Mouse (Mus musculus): ENCODE data around the gene Senp6. TPM values are rescaled to one million over a fixed set of nuclear protein-coding genes. Genes with fewer than 3 reads are reported as not detected.
"Not testable (repeated sequence)": the region's sequence is repeated elsewhere in the genome, so short reads cannot be mapped to it uniquely, and the experiment has no call there.

The Senp6 gene
- total and polyA plus RNA-seq, 2 experiments from 2014 or later, result 28.9 to 54.1 TPM

- ATAC-seq (ENCODE audit: insufficient read depth, low read depth), result peak; percentile 68
Observed at GRCm38 (mm10) chr9:80026017-80026416, 40.7 kb upstream of the Senp6 start.

GRCm38 (mm10) chr9:80026581-80027021 lies 40.1 kb upstream of the Senp6 start:
- H3K36me3 ChIP-seq (replicated peaks; ENCODE audit: control insufficient read depth, insufficient read depth, low read length), result no peaks in the 10 kb centered on the region
- no peak overlapping the region for H3K9ac ChIP-seq (replicated peaks; ENCODE audit: low read depth, low read length)
- DNase-seq (ENCODE audit: low spot score) (peak; percentile 48), ATAC-seq (ENCODE audit: insufficient read depth, low read depth) (peak; percentile 59)
- no peak overlapping the region for H3K4me3 ChIP-seq (ENCODE audit: low read depth, low read length)
- H3K27me3 ChIP-seq (ENCODE audit: control insufficient read depth, insufficient read depth, low read length), result no peaks in the 10 kb centered on the region
- H3K9me3 ChIP-seq (replicated peaks; ENCODE audit: control insufficient read depth, low read length), result no peaks in the 10 kb centered on the region
- TF ChIP-seq EP300 (IDR thresholded peaks at IDR 0.05; ENCODE audit: low read depth) (0 out of 2 replicates have a peak, but pooled peaks have one; percentile 22), CTCF (IDR thresholded peaks at IDR 0.05; ENCODE audit: low read depth) (no peak)
- H3K4me1 ChIP-seq (ENCODE audit: control insufficient read depth, insufficient read depth), result peaks cover 12% of the 10 kb centered on the region
- H3K27ac ChIP-seq (ENCODE audit: low read depth), result peak overlapping the region; percentile 35
- 31% methylated on average over 6 of the region's 6 CpGs for WGBS
- H3K4me2 ChIP-seq (ENCODE audit: low read depth, low read length), result no peak overlapping the region

More at GRCm38 (mm10) chr9:80026017-80026416, 40.7 kb upstream of the Senp6 start:
- Histone ChIP-seq H3K9ac (replicated peaks; ENCODE audit: low read depth, low read length) (no peak overlapping the region), H3K27ac (ENCODE audit: low read depth) (peak overlapping the region; percentile 35), H3K4me3 (ENCODE audit: low read depth, low read length) (no peak overlapping the region), H3K9me3 (replicated peaks; ENCODE audit: control insufficient read depth, low read length) (no peaks in the 10 kb centered on the region), H3K27me3 (ENCODE audit: control insufficient read depth, insufficient read depth, low read length) (no peaks in the 10 kb centered on the region), H3K4me2 (ENCODE audit: low read depth, low read length) (no peak overlapping the region), H3K36me3 (replicated peaks; ENCODE audit: control insufficient read depth, insufficient read depth, low read length) (no peaks in the 10 kb centered on the region), H3K4me1 (ENCODE audit: control insufficient read depth, insufficient read depth) (peaks cover 12% of the 10 kb centered on the region)
- WGBS, result 1% methylated on average over 2 of the region's 2 CpGs
- peak; percentile 80 for DNase-seq (ENCODE audit: low spot score)
- TF ChIP-seq EP300 (IDR thresholded peaks at IDR 0.05; ENCODE audit: low read depth), result no peak
- peak; percentile 95 for TF ChIP-seq CTCF (IDR thresholded peaks at IDR 0.05; ENCODE audit: low read depth)

GRCm38 (mm10) chr9:80037262-80037996 lies 29.3 kb upstream of the Senp6 start:
- Histone ChIP-seq H3K4me1 (ENCODE audit: control insufficient read depth, insufficient read depth) (no peaks in the 10 kb centered on the region), H3K27me3 (ENCODE audit: control insufficient read depth, insufficient read depth, low read length) (no peaks in the 10 kb centered on the region), H3K4me3 (ENCODE audit: low read depth, low read length) (no peak overlapping the region), H3K36me3 (replicated peaks; ENCODE audit: control insufficient read depth, insufficient read depth, low read length) (no peaks in the 10 kb centered on the region), H3K9me3 (replicated peaks; ENCODE audit: control insufficient read depth, low read length) (no peaks in the 10 kb centered on the region), H3K4me2 (ENCODE audit: low read depth, low read length) (no peak overlapping the region), H3K9ac (replicated peaks; ENCODE audit: low read depth, low read length) (no peak overlapping the region), H3K27ac (ENCODE audit: low read depth) (no peak overlapping the region)
- TF ChIP-seq EP300 (IDR thresholded peaks at IDR 0.05; ENCODE audit: low read depth), result no peak
- 88% methylated on average over 13 of the region's 13 CpGs for WGBS
- ATAC-seq (ENCODE audit: insufficient read depth, low read depth) (no peak), DNase-seq (ENCODE audit: low spot score) (no peak)

- no peak for DNase-seq (ENCODE audit: low spot score)
- TF ChIP-seq CTCF (IDR thresholded peaks at IDR 0.05; ENCODE audit: low read depth), result no peak
- TF ChIP-seq EP300 (IDR thresholded peaks at IDR 0.05; ENCODE audit: low read depth), result no peak
- no peak overlapping the region for H3K4me3 ChIP-seq (ENCODE audit: low read depth, low read length)
- H3K4me1 ChIP-seq (ENCODE audit: control insufficient read depth, insufficient read depth), result no peaks in the 10 kb centered on the region
- H3K4me2 ChIP-seq (ENCODE audit: low read depth, low read length), result no peak overlapping the region
- H3K27ac ChIP-seq (ENCODE audit: low read depth), result no peak overlapping the region
- no peak for ATAC-seq (ENCODE audit: insufficient read depth, low read depth)
- H3K9ac ChIP-seq (replicated peaks; ENCODE audit: low read depth, low read length), result no peak overlapping the region
- H3K36me3 ChIP-seq (replicated peaks; ENCODE audit: control insufficient read depth, insufficient read depth, low read length), result no peaks in the 10 kb centered on the region
- no peaks in the 10 kb centered on the region for H3K27me3 ChIP-seq (ENCODE audit: control insufficient read depth, insufficient read depth, low read length)
- H3K9me3 ChIP-seq (replicated peaks; ENCODE audit: control insufficient read depth, low read length), result no peaks in the 10 kb centered on the region
Observed at GRCm38 (mm10) chr9:80037997-80038383, 28.7 kb upstream of the Senp6 start.

- H3K4me3 ChIP-seq (ENCODE audit: low read depth, low read length), result no peak overlapping the region
- H3K9ac ChIP-seq (replicated peaks; ENCODE audit: low read depth, low read length), result no peak overlapping the region
- TF ChIP-seq CTCF (IDR thresholded peaks at IDR 0.05; ENCODE audit: low read depth) (no peak), EP300 (IDR thresholded peaks at IDR 0.05; ENCODE audit: low read depth) (no peak)
- H3K27ac ChIP-seq (ENCODE audit: low read depth), result no peak overlapping the region
- DNase-seq (ENCODE audit: low spot score) (no peak), ATAC-seq (ENCODE audit: insufficient read depth, low read depth) (no peak)
- WGBS, result 39% methylated on average over 2 of the region's 2 CpGs
- H3K4me2 ChIP-seq (ENCODE audit: low read depth, low read length), result no peak overlapping the region
- no peaks in the 10 kb centered on the region for H3K27me3 ChIP-seq (ENCODE audit: control insufficient read depth, insufficient read depth, low read length)
- H3K36me3 ChIP-seq (replicated peaks; ENCODE audit: control insufficient read depth, insufficient read depth, low read length), result no peaks in the 10 kb centered on the region
- H3K9me3 ChIP-seq (replicated peaks; ENCODE audit: control insufficient read depth, low read length), result no peaks in the 10 kb centered on the region
- no peaks in the 10 kb centered on the region for H3K4me1 ChIP-seq (ENCODE audit: control insufficient read depth, insufficient read depth)
Observed at GRCm38 (mm10) chr9:80039296-80039815, 27.3 kb upstream of the Senp6 start.

GRCm38 (mm10) chr9:80044301-80044700 lies 22.4 kb upstream of the Senp6 start:
- H3K9ac ChIP-seq (replicated peaks; ENCODE audit: low read depth, low read length); H3K4me1 ChIP-seq (ENCODE audit: control insufficient read depth, insufficient read depth); H3K36me3 ChIP-seq (replicated peaks; ENCODE audit: control insufficient read depth, insufficient read depth, low read length); H3K4me2 ChIP-seq (ENCODE audit: low read depth, low read length); H3K27me3 ChIP-seq (ENCODE audit: control insufficient read depth, insufficient read depth, low read length); ATAC-seq (ENCODE audit: insufficient read depth, low read depth); DNase-seq (ENCODE audit: low spot score); H3K9me3 ChIP-seq (replicated peaks; ENCODE audit: control insufficient read depth, low read length); H3K4me3 ChIP-seq (ENCODE audit: low read depth, low read length); H3K27ac ChIP-seq (ENCODE audit: low read depth): not testable (repeated sequence)
- 83% methylated on average over 4 of the region's 4 CpGs for WGBS

GRCm38 (mm10) chr9:80049271-80049670 lies 17.4 kb upstream of the Senp6 start:
- not testable (repeated sequence) for DNase-seq (ENCODE audit: low spot score); H3K9me3 ChIP-seq (replicated peaks; ENCODE audit: control insufficient read depth, low read length); H3K36me3 ChIP-seq (replicated peaks; ENCODE audit: control insufficient read depth, insufficient read depth, low read length); H3K4me1 ChIP-seq (ENCODE audit: control insufficient read depth, insufficient read depth); H3K9ac ChIP-seq (replicated peaks; ENCODE audit: low read depth, low read length); ATAC-seq (ENCODE audit: insufficient read depth, low read depth); H3K4me2 ChIP-seq (ENCODE audit: low read depth, low read length); H3K27me3 ChIP-seq (ENCODE audit: control insufficient read depth, insufficient read depth, low read length); H3K4me3 ChIP-seq (ENCODE audit: low read depth, low read length); H3K27ac ChIP-seq (ENCODE audit: low read depth)
- 60% methylated on average over 5 of the region's 5 CpGs for whole genome bisulfite sequencing
